Mouse (Mus musculus) heart, embryonic 11.5 days (tissue): Measurements from ENCODE around the gene Pappa. TPM values are rescaled to one million over a fixed set of nuclear protein-coding genes. Genes with fewer than 3 reads are reported as not detected.

Experiments
- ATAC-seq: fragments of 200-750 bp; cut with Nextera tagmentation; replicated peaks from 2 replicates; pipeline ENCODE4 v1.8.0; 2017; ENCODE audit warnings: moderate library complexity; ENCODE audit not compliant: insufficient number of reproducible peaks, low FRiP score, low TSS enrichment
- H3K27ac ChIP-seq: fragments of 300-500 bp; sonication (generic); 2 replicates; pipeline ENCODE4 v1.5.1; 2014; ENCODE audit warnings: mild to moderate bottlenecking, low read depth, low read length
- H3K27me3 ChIP-seq: fragments of 300-500 bp; sonication (generic); 2 replicates; pipeline ENCODE4 v1.6.1; 2014; ENCODE audit warnings: mild to moderate bottlenecking, low read length, mixed read lengths; ENCODE audit not compliant: control insufficient read depth, insufficient read depth
- H3K36me3 ChIP-seq: fragments of 300-500 bp; sonication (generic); 2 replicates; pipeline ENCODE4 v1.6.1; 2014; ENCODE audit warnings: mild to moderate bottlenecking, low read length, moderate library complexity, mixed read lengths; ENCODE audit not compliant: control insufficient read depth, insufficient read depth
- H3K4me1 ChIP-seq: fragments of 300-500 bp; sonication (generic); 2 replicates; pipeline ENCODE4 v1.6.1; 2014; ENCODE audit warnings: low read length; ENCODE audit not compliant: control insufficient read depth, insufficient read depth
- H3K4me2 ChIP-seq: fragments of 300-500 bp; sonication (generic); 2 replicates; pipeline ENCODE4 v1.6.1; 2014; ENCODE audit warnings: mild to moderate bottlenecking, moderate library complexity
- H3K4me3 ChIP-seq: fragments of 300-500 bp; sonication (generic); 2 replicates; pipeline ENCODE4 v1.5.1; 2014; ENCODE audit warnings: low read depth, low read length
- H3K9ac ChIP-seq: fragments of 300-500 bp; sonication (generic); 2 replicates; pipeline ENCODE4 v1.6.1; 2014; ENCODE audit warnings: mild to moderate bottlenecking, low read depth, low read length, moderate library complexity
- H3K9me3 ChIP-seq: fragments of 300-500 bp; sonication (generic); replicated peaks from 2 replicates; pipeline ENCODE4 v1.6.1; 2016; ENCODE audit warnings: low read length; ENCODE audit not compliant: control insufficient read depth
- WGBS: fragments of 180-500 bp; shearing (Covaris S2); extraction: QIAGEN DNeasy Blood & Tissue Kit; methylation state at CpG from one replicate; pipeline ENCODE4 v1.1.7; 2014; ENCODE audit not compliant: insufficient replicate concordance; 5-methylcytosine and 5-hydroxymethylcytosine counted together
- polyA plus RNA-seq: library from polyadenylated mRNA; unstranded; fragments of >200 nt; fragmentation: Nextera tagmentation; extraction: Ambion mirVana; gene quantifications from 2 replicates; pipeline ENCODE4 v1.2.1, GENCODE M21; 2014

Pappa gene
- polyA plus RNA-seq, 1 experiment from 2014 or later: 1.3 TPM

GRCm38 (mm10) chr4:65283611-65284010 lies 159.6 kb downstream of the Pappa start:
- Histone ChIP-seq H3K4me2 (no peak overlapping the region), H3K4me1 (peaks cover 13% of the 10 kb centered on the region; the same call in 1 of the 2 replicates), H3K4me3 (no peak overlapping the region), H3K9me3 (no peaks in the 10 kb centered on the region), H3K9ac (no peak overlapping the region), H3K27me3 (no peaks in the 10 kb centered on the region), H3K36me3 (no peaks in the 10 kb centered on the region), H3K27ac (no peak overlapping the region)
- ATAC-seq: no peak
- WGBS: 61% methylated on average over 2 of the region's 2 CpGs

GRCm38 (mm10) chr4:65285165-65285564 lies 161.2 kb downstream of the Pappa start:
- Histone ChIP-seq H3K9me3 (no peaks in the 10 kb centered on the region), H3K4me2 (no peak overlapping the region), H3K4me3 (no peak overlapping the region), H3K4me1 (peaks cover 7% of the 10 kb centered on the region; the same call in 1 of the 2 replicates), H3K27ac (no peak overlapping the region), H3K36me3 (no peaks in the 10 kb centered on the region), H3K9ac (no peak overlapping the region), H3K27me3 (no peaks in the 10 kb centered on the region)
- WGBS: 22% methylated on average over 1 of the region's 1 CpGs
- ATAC-seq: no peak

- Histone ChIP-seq H3K4me1 (peaks cover 5% of the 10 kb centered on the region; the same call in 1 of the 2 replicates), H3K36me3 (no peaks in the 10 kb centered on the region), H3K27ac (no peak overlapping the region), H3K4me2 (no peak overlapping the region), H3K4me3 (no peak overlapping the region), H3K9ac (no peak overlapping the region), H3K27me3 (no peaks in the 10 kb centered on the region), H3K9me3 (no peaks in the 10 kb centered on the region)
- WGBS: 34% methylated on average over 3 of the region's 3 CpGs
- no peak for ATAC-seq
Measured at GRCm38 (mm10) chr4:65289247-65289646, 165.3 kb downstream of the Pappa start.

- Histone ChIP-seq H3K9ac (no peak overlapping the region), H3K27me3 (no peaks in the 10 kb centered on the region), H3K4me2 (no peak overlapping the region), H3K4me3 (no peak overlapping the region), H3K27ac (no peak overlapping the region), H3K4me1 (peaks cover 6% of the 10 kb centered on the region; the same call in 1 of the 2 replicates), H3K36me3 (no peaks in the 10 kb centered on the region), H3K9me3 (no peaks in the 10 kb centered on the region)
- no peak for ATAC-seq
- WGBS: 68% methylated on average over 1 of the region's 1 CpGs
Measured at GRCm38 (mm10) chr4:65295741-65296140, 171.8 kb downstream of the Pappa start.

GRCm38 (mm10) chr4:65296356-65296967 lies 172.5 kb downstream of the Pappa start:
- H3K36me3 ChIP-seq: no peaks in the 10 kb centered on the region
- no peak overlapping the region for H3K4me3 ChIP-seq
- peaks cover 6% of the 10 kb centered on the region; the same call in 1 of the 2 replicates for H3K4me1 ChIP-seq
- H3K9me3 ChIP-seq: no peaks in the 10 kb centered on the region
- ATAC-seq: no peak
- H3K27ac ChIP-seq: no peak overlapping the region
- no peak overlapping the region for H3K9ac ChIP-seq
- 64% methylated on average over 7 of the region's 7 CpGs for WGBS
- H3K27me3 ChIP-seq: no peaks in the 10 kb centered on the region
- H3K4me2 ChIP-seq: no peak overlapping the region

- WGBS: 53% methylated on average over 13 of the region's 13 CpGs
- no peak for ATAC-seq
Measured at GRCm38 (mm10) chr4:65296968-65297499, 173.1 kb downstream of the Pappa start.

GRCm38 (mm10) chr4:65298212-65299181 lies 174.5 kb downstream of the Pappa start:
- Histone ChIP-seq H3K27me3 (no peaks in the 10 kb centered on the region), H3K4me2 (no peak overlapping the region), H3K9ac (no peak overlapping the region), H3K36me3 (no peaks in the 10 kb centered on the region), H3K4me3 (no peak overlapping the region), H3K27ac (no peak overlapping the region), H3K9me3 (no peaks in the 10 kb centered on the region), H3K4me1 (peaks cover 6% of the 10 kb centered on the region; the same call in 1 of the 2 replicates)
- WGBS: 80% methylated on average over 9 of the region's 9 CpGs
- ATAC-seq: no peak

More at GRCm38 (mm10) chr4:65296968-65297499, 173.1 kb downstream of the Pappa start:
- H3K4me1 ChIP-seq: peaks cover 6% of the 10 kb centered on the region; the same call in 1 of the 2 replicates
- H3K4me3 ChIP-seq: no peak overlapping the region
- no peaks in the 10 kb centered on the region for H3K36me3 ChIP-seq
- H3K27ac ChIP-seq: no peak overlapping the region
- H3K9ac ChIP-seq: no peak overlapping the region
- no peaks in the 10 kb centered on the region for H3K9me3 ChIP-seq
- no peak overlapping the region for H3K4me2 ChIP-seq
- H3K27me3 ChIP-seq: no peaks in the 10 kb centered on the region

GRCm38 (mm10) chr4:65299365-65299764 lies 175.4 kb downstream of the Pappa start:
- Histone ChIP-seq H3K9ac (no peak overlapping the region), H3K9me3 (no peaks in the 10 kb centered on the region), H3K4me2 (no peak overlapping the region), H3K27ac (no peak overlapping the region), H3K4me1 (peaks cover 6% of the 10 kb centered on the region; the same call in 1 of the 2 replicates), H3K4me3 (no peak overlapping the region), H3K27me3 (no peaks in the 10 kb centered on the region), H3K36me3 (no peaks in the 10 kb centered on the region)
- ATAC-seq: no peak
- 67% methylated on average over 1 of the region's 1 CpGs for WGBS
